Mouse (Mus musculus) kidney, embryonic 15.5 days (tissue): ENCODE results near the gene Sez6l. TPM values are rescaled to one million over a fixed set of nuclear protein-coding genes. Genes with fewer than 3 reads are reported as not detected.

Experiments
- ATAC-seq: fragments of 200-750 bp; cut with Nextera tagmentation; replicated peaks from 2 replicates; pipeline ENCODE4 v1.8.0; 2017; ENCODE audit warnings: moderate TSS enrichment; ENCODE audit not compliant: low FRiP score
- H3K27ac ChIP-seq: fragments of 300-500 bp; sonication (generic); 2 replicates; pipeline ENCODE4 v1.5.1; 2015; ENCODE audit warnings: mild to moderate bottlenecking, inconsistent platforms
- H3K27me3 ChIP-seq: fragments of 300-500 bp; sonication (generic); 2 replicates; pipeline ENCODE4 v1.6.1; 2015; ENCODE audit warnings: inconsistent platforms
- H3K36me3 ChIP-seq: fragments of 300-500 bp; sonication (generic); 2 replicates; pipeline ENCODE4 v1.6.1; 2015; ENCODE audit warnings: inconsistent platforms
- H3K4me1 ChIP-seq: fragments of 300-500 bp; sonication (generic); 2 replicates; pipeline ENCODE4 v1.6.1; 2015; ENCODE audit warnings: inconsistent platforms
- H3K4me2 ChIP-seq: fragments of 300-500 bp; sonication (generic); 2 replicates; pipeline ENCODE4 v1.6.1; 2015; ENCODE audit warnings: moderate library complexity, mild to moderate bottlenecking, inconsistent platforms
- H3K4me3 ChIP-seq: fragments of 300-500 bp; sonication (generic); replicated peaks from 2 replicates; pipeline ENCODE4 v1.5.1; 2015; ENCODE audit warnings: mild to moderate bottlenecking, inconsistent platforms
- H3K9ac ChIP-seq: fragments of 300-500 bp; sonication (generic); 2 replicates; pipeline ENCODE4 v1.6.1; 2015; ENCODE audit warnings: mild to moderate bottlenecking, inconsistent platforms
- H3K9me3 ChIP-seq: fragments of 300-500 bp; sonication (generic); replicated peaks from 2 replicates; pipeline ENCODE4 v1.6.1; 2016; ENCODE audit warnings: inconsistent platforms
- WGBS: fragments of 180-500 bp; shearing (Covaris S2); methylation state at CpG from one replicate; pipeline ENCODE4 v1.1.7; 2015; ENCODE audit warnings: mixed read lengths; 5-methylcytosine and 5-hydroxymethylcytosine counted together
- polyA plus RNA-seq: library from polyadenylated mRNA; unstranded; fragments of >200 nt; fragmentation: Nextera tagmentation; extraction: Ambion mirVana; gene quantifications from 2 replicates; pipeline ENCODE4 v1.2.1, GENCODE M21; 2015

The Sez6l gene
- polyA plus RNA-seq, 1 experiment from 2014 or later, result 0.82 TPM

DNA sequence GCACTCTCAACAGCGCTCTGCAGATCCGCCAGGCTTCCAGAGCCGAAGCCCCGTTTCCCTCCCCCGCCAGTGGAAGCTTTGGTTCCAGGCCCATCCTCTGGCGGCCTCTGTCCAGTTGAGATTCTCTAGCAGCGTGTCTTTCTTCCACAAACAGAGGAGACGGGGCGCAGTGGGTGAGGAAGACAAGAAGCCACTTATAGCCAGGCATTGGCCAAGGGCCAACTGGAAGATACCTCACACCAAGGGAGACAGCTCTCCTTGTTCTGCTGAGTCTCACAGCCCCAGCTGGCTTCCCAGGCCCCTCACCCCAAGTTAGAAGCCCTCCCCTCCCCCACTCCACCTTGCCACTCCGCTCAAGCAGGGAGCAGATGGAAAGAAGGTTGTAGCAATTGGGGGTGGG, 765 bp upstream of the Sez6l start:
- no peak overlapping the region for H3K9ac ChIP-seq
- peak overlapping the region; percentile 38; the same call in 1 of the 2 replicates for H3K4me3 ChIP-seq
- ATAC-seq, result no peak
- peaks cover 87% of the 10 kb centered on the region for H3K27me3 ChIP-seq
- peak overlapping the region; percentile 58; the same call in 1 of the 2 replicates for H3K4me2 ChIP-seq
- H3K4me1 ChIP-seq, result peaks cover 20% of the 10 kb centered on the region
- WGBS, result 8% methylated on average over 10 of the region's 10 CpGs
- H3K27ac ChIP-seq, result no peak overlapping the region
- no peaks in the 10 kb centered on the region for H3K36me3 ChIP-seq
- no peaks in the 10 kb centered on the region for H3K9me3 ChIP-seq

DNA sequence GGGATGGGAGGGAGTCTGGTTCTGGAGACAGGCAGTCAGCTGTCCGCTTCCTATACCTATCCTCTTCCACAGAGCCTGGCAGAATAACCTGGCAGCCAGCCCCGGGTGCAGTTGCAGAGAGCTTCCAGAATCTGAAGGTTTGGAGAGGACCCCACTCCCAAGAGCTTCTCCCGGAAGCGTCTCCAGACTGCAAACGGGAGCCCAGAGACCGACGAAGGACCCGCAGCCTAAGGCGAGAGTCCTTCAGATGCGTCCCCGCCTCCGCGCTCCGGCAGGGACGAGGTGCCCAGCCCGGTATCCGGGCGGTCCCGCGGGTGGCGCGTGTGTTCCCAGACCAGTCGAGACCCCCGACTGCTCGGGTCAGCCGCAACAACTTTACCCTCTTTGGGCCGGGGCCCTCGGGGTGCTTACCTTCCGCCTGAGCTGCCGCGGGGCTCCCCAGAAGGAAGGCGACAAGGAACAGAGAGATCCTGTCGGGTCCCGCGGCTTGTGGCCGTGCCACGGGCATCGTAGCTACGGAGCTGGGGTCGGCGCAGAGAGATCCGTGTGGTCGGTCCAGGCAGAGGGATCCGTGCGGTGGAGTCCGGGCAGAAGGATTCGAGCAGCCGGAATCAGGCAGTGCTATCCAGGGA, 508 bp downstream of the Sez6l start:
- ATAC-seq, result peak; percentile 17; the same call in 1 of the 2 replicates
- Histone ChIP-seq H3K27me3 (peaks cover 87% of the 10 kb centered on the region), H3K27ac (no peak overlapping the region), H3K4me2 (peak overlapping the region; percentile 58), H3K4me3 (peak overlapping the region; percentile 38), H3K4me1 (peaks cover 20% of the 10 kb centered on the region), H3K9me3 (no peaks in the 10 kb centered on the region), H3K9ac (no peak overlapping the region), H3K36me3 (no peaks in the 10 kb centered on the region)
- WGBS, result 2% methylated on average over 48 of the region's 48 CpGs

DNA sequence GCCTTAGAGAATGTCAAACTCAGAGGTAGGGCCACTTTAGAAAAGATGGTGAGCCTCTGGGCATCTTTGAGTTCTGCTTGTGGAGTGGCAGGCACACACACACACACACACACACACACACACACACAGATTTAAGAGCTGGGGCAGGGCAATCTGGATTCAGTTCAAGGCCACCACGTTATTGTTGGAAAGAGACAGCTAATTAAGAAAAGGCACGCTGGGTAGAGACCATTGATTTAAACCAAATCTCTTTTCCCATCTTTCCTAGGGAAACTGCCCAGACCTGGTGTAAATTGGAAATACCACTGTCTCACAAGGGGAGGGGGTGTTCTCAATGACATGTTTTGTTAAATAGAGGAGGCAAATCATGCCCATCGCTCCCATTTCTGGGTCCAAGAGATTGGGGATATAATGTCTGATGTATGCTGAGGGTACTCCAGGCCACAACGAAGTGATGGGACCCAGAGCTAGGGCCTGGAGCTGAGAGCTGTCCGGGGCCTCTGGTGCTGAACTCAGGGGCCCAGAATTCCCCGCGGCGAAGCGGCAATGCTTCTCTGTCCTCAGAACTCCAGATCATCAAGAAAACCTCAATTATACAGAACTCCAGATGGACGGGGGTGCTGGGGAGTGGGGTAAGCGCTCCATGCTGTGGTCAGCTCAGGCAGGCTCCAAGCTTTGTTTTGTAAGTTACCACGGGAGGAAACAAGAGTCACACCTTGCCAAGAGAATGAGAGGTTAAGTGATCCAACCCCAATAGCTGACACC, 1.7 kb downstream of the Sez6l start:
- Histone ChIP-seq H3K36me3 (no peaks in the 10 kb centered on the region), H3K27ac (no peak overlapping the region), H3K9me3 (no peaks in the 10 kb centered on the region), H3K9ac (no peak overlapping the region), H3K4me3 (no peak overlapping the region), H3K27me3 (peaks cover 85% of the 10 kb centered on the region), H3K4me2 (peak overlapping the region; percentile 30; the same call in 1 of the 2 replicates), H3K4me1 (peaks cover 20% of the 10 kb centered on the region)
- no peak for ATAC-seq
- 8% methylated on average over 12 of the region's 12 CpGs for WGBS

DNA sequence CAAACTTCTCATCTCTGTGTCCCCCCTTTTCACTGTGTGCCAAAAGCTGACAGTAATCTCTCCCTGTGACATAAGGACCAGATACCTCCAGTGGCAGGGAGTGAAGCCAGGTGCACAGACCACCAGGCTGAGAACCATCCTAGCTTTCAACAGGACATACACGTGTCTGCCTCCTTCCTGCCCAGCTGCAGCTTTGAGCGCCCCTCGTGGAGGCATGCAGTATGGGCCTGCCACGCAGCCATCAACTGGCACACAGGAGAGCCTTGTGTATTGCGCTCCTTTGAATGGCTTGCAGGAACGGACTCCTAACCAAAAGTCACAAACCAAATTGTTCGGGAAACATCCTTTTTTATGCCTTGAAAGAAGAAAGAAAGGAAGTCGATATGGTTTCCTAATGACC, 3.1 kb downstream of the Sez6l start:
- Histone ChIP-seq H3K27ac (no peak overlapping the region), H3K36me3 (no peaks in the 10 kb centered on the region), H3K4me1 (peaks cover 20% of the 10 kb centered on the region), H3K4me3 (no peak overlapping the region), H3K9me3 (no peaks in the 10 kb centered on the region), H3K27me3 (peaks cover 86% of the 10 kb centered on the region), H3K9ac (no peak overlapping the region), H3K4me2 (no peak overlapping the region)
- WGBS, result 12% methylated on average over 8 of the region's 8 CpGs
- ATAC-seq, result no peak

DNA sequence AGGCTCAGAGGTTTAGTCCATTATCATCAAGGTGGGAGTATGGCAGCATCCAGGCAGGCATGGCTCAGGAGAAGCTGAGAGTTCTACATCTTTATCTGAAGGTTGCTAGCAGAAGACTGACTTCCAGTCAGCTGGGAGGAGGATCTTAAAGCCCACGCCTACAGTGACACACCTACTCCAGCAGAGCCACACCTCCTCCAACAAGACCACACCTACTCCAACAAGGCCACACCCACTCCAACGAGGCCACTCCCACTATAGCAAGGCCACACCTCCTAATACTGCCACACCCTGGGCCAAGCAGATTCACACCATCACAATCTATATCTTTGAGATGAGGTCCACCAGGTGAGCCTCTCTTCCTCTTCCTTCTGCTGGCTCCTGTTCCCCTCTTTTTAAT, 4.8 kb downstream of the Sez6l start:
- Histone ChIP-seq H3K27ac (no peak overlapping the region), H3K27me3 (peaks cover 77% of the 10 kb centered on the region), H3K4me3 (no peak overlapping the region), H3K4me2 (no peak overlapping the region), H3K4me1 (peaks cover 13% of the 10 kb centered on the region), H3K9me3 (no peaks in the 10 kb centered on the region), H3K36me3 (no peaks in the 10 kb centered on the region), H3K9ac (no peak overlapping the region)
- WGBS, result 63% methylated on average over 2 of the region's 2 CpGs
- ATAC-seq, result no peak

DNA sequence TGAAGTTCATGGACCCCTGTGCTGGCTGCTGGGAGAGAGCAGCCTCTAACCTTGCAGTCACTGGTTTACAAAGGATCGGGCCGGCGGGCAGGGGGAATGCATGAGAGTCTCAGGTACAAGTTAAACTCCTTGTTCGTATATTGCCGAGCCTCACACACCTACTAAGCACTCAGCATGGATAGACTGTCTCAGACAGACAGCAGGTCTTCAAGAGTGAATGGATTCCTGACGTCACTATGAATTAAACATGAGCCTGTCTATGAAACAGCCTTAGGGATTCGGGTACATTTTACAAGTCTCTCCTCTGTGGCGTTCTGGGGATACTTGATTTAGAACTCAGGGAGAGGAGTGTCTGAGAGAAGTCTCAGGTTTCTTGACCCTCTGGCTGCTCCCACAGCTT, 11.5 kb downstream of the Sez6l start:
- WGBS, result 34% methylated on average over 8 of the region's 8 CpGs
- H3K27ac ChIP-seq, result peak overlapping the region; percentile 64
- H3K36me3 ChIP-seq, result no peaks in the 10 kb centered on the region
- no peak for ATAC-seq
- H3K4me2 ChIP-seq, result peak overlapping the region; percentile 5; the same call in 1 of the 2 replicates
- no peak overlapping the region for H3K4me3 ChIP-seq
- no peaks in the 10 kb centered on the region for H3K9me3 ChIP-seq
- peaks cover 29% of the 10 kb centered on the region for H3K4me1 ChIP-seq
- no peak overlapping the region for H3K9ac ChIP-seq
- H3K27me3 ChIP-seq, result peaks cover 29% of the 10 kb centered on the region; the same call in 1 of the 2 replicates

DNA sequence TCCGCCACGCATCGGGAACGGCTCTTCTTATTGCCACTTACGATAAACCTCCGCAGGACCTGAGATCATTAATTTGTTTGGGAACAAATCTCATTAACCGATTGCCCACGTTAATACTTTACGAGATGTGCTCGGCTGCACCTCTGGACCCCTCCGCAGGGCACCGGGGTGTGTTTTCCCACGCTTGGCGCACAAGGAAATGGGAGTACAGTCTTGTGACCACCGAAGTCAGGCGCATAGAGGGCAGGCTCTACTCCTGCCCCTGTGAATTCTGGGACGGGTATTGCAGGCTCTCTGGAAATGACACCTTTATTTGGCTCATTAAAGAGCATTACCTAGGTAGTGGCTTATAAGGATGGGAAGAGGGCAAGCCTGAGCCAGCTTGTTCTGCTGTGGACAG, 11.9 kb downstream of the Sez6l start:
- Histone ChIP-seq H3K27ac (peak overlapping the region; percentile 64), H3K4me1 (peaks cover 33% of the 10 kb centered on the region), H3K36me3 (no peaks in the 10 kb centered on the region), H3K9ac (no peak overlapping the region), H3K9me3 (no peaks in the 10 kb centered on the region), H3K4me2 (0 out of 2 replicates have a peak overlapping the region, but pooled peaks have one; percentile 2), H3K27me3 (peaks cover 26% of the 10 kb centered on the region; the same call in 1 of the 2 replicates), H3K4me3 (no peak overlapping the region)
- 59% methylated on average over 17 of the region's 17 CpGs for WGBS
- peak; percentile 89 for ATAC-seq

DNA sequence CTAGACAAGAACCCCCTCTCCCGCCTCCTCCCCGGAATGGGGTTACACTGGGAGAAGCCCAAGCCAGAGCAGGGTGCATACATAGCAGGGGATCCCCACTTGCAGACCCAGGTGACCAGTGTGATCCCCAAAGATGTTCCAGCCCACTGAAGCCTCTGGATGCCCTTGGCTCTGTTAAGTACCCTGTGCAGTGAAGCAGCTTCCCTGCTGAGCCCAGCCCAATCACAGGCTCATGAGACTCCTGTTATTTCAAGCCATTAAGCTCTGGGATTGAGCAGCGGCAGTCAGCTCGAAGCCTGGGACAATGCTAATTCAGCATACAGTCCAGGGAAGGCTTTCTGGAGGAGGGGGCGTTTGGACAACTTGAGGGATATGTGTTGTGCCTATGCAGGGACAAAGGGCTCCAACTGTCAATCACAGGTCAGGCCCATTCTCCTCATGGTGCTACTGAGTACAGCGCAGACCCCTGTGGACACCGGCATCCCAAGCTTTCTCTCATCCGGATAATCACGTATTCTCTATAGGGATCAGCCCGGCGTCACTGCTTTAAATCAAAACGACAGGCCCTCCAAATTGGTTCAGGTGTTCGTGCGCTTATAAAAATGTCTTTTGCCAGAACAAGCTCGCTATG, 16.0 kb downstream of the Sez6l start:
- no peaks in the 10 kb centered on the region for H3K9me3 ChIP-seq
- peaks cover 27% of the 10 kb centered on the region for H3K4me1 ChIP-seq
- H3K36me3 ChIP-seq, result no peaks in the 10 kb centered on the region
- H3K4me3 ChIP-seq, result no peak overlapping the region
- no peak for ATAC-seq
- no peak overlapping the region for H3K9ac ChIP-seq
- no peak overlapping the region for H3K27ac ChIP-seq
- WGBS, result 49% methylated on average over 15 of the region's 15 CpGs
- peaks cover 3% of the 10 kb centered on the region; the same call in 1 of the 2 replicates for H3K27me3 ChIP-seq
- H3K4me2 ChIP-seq, result no peak overlapping the region

DNA sequence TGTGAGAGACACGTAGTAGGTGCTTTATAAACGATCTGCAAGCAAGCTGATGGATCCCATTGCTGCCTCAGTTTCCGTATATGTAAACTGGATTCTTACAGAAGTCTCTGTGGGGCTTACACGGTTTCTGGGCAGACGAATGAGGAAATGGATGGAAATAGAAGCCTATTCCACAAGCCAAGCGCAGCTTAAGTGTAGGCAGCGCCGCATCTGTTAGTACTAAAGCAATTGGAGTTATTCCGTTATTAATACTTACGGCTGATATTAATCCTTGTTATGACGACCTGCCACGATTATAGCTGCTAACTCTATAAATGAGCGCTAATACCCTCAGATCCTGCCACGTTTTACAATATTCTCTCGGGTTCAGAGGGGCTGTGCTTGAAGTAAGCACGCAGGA, 16.8 kb downstream of the Sez6l start:
- H3K9me3 ChIP-seq, result no peaks in the 10 kb centered on the region
- 84% methylated on average over 16 of the region's 16 CpGs for WGBS
- H3K27ac ChIP-seq, result no peak overlapping the region
- no peak overlapping the region; the same call in 1 of the 2 replicates for H3K9ac ChIP-seq
- no peak for ATAC-seq
- no peaks in the 10 kb centered on the region for H3K36me3 ChIP-seq
- H3K4me3 ChIP-seq, result no peak overlapping the region
- no peak overlapping the region for H3K4me2 ChIP-seq
- H3K27me3 ChIP-seq, result peaks cover 3% of the 10 kb centered on the region; the same call in 1 of the 2 replicates
- H3K4me1 ChIP-seq, result peaks cover 20% of the 10 kb centered on the region

DNA sequence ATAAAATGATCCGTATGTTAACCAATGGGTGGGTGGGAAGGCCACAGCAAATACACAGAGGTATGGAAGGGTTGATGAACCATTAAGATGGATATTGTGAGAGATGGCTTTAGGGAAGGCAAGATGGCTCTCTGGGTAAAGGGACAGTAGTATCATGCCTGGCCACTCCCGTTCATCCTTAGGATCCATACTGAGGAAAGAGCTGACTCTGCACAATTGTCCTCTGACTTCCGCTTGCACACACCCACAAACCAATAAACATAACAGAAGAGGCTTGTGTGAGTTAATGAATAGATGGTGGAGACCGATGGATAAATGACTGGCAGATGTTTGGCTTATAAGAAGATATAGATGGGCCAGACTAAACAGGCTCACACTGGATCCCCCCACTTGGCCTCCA, 19.6 kb downstream of the Sez6l start:
- H3K4me1 ChIP-seq, result peaks cover 13% of the 10 kb centered on the region
- no peak for ATAC-seq
- H3K9ac ChIP-seq, result no peak overlapping the region
- H3K27me3 ChIP-seq, result no peaks in the 10 kb centered on the region
- WGBS, result 88% methylated on average over 4 of the region's 4 CpGs
- H3K36me3 ChIP-seq, result no peaks in the 10 kb centered on the region
- no peaks in the 10 kb centered on the region for H3K9me3 ChIP-seq
- no peak overlapping the region for H3K27ac ChIP-seq
- no peak overlapping the region for H3K4me3 ChIP-seq
- no peak overlapping the region for H3K4me2 ChIP-seq

DNA sequence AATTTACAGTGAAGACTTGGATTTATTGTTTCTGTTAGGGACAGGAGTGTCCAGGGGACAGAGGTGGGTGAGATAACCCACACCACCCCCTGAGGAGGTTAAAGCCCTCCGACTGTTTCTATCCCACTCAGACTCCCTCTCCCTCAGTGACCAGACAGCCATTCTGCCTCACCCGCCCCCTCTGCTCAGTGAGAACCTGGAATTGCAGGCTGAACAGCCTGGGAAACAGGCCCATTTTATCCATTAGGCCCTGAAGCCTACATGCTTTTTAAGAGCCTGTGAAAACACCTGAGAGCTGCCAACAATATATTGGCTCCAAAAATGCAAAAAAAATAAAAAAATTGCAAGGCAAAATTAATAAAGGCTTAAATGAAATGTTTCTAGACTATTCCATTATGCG, 20.3 kb downstream of the Sez6l start:
- H3K9ac ChIP-seq, result no peak overlapping the region
- H3K36me3 ChIP-seq, result no peaks in the 10 kb centered on the region
- 60% methylated on average over 3 of the region's 3 CpGs for WGBS
- no peak overlapping the region for H3K4me3 ChIP-seq
- no peaks in the 10 kb centered on the region for H3K9me3 ChIP-seq
- H3K4me2 ChIP-seq, result no peak overlapping the region
- no peak overlapping the region for H3K27ac ChIP-seq
- no peaks in the 10 kb centered on the region for H3K27me3 ChIP-seq
- H3K4me1 ChIP-seq, result peaks cover 18% of the 10 kb centered on the region
- ATAC-seq, result no peak

DNA sequence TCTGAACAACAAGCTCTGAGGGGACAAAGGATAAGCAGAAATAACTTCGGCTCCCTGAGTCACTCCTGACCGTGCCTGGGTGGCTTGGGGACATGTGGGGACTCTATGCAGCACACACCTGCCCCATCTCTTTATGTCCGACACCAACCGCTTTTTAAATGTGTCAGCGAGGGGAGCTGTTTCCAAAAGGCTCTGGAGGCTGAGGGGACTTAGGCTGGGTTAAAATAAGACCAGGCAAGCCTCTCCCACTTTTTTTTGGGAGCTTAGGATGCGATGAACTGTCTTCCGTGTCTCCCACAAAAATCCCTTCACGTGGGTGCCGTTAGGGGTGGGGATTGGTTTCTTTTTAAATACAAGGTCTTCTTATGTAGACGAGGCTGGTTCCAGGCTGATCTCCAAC, 22.5 kb downstream of the Sez6l start:
- Histone ChIP-seq H3K4me1 (peaks cover 15% of the 10 kb centered on the region; the same call in 1 of the 2 replicates), H3K27ac (no peak overlapping the region), H3K4me2 (no peak overlapping the region), H3K9ac (no peak overlapping the region), H3K4me3 (no peak overlapping the region), H3K27me3 (no peaks in the 10 kb centered on the region), H3K9me3 (no peaks in the 10 kb centered on the region), H3K36me3 (no peaks in the 10 kb centered on the region)
- ATAC-seq, result no peak
- WGBS, result 72% methylated on average over 10 of the region's 10 CpGs
